Mouse (Mus musculus): ENCODE results near the gene Ipo11. TPM values are rescaled to one million over a fixed set of nuclear protein-coding genes. Genes with fewer than 3 reads are reported as not detected.
A peak's percentile ranks its signal among the peaks of the same experiment; 100 is the strongest.

Ipo11 gene
- total RNA-seq, 2 experiments from 2014 or later, result 36.4 to 41.3 TPM

GRCm38 (mm10) chr13:106904637-106905036 lies 32.1 kb downstream of the Ipo11 start:
- no peak for DNase-seq

- DNase-seq, result peak; percentile 18
Observed at GRCm38 (mm10) chr13:106894284-106894683, 42.5 kb downstream of the Ipo11 start.

GRCm38 (mm10) chr13:106893701-106894100 lies 43.1 kb downstream of the Ipo11 start:
- no peak for DNase-seq

- DNase-seq, result no peak
Observed at GRCm38 (mm10) chr13:106893196-106893595, 43.6 kb downstream of the Ipo11 start.

GRCm38 (mm10) chr13:106887364-106887763 lies 49.4 kb downstream of the Ipo11 start:
- DNase-seq, result no peak

GRCm38 (mm10) chr13:106884249-106884648 lies 52.5 kb downstream of the Ipo11 start:
- DNase-seq, result no peak

GRCm38 (mm10) chr13:106876278-106876677 lies 60.5 kb downstream of the Ipo11 start:
- peak; percentile 7 for DNase-seq

GRCm38 (mm10) chr13:106865547-106865946 lies 71.2 kb downstream of the Ipo11 start:
- DNase-seq, result no peak

GRCm38 (mm10) chr13:106858779-106859178 lies 78.0 kb downstream of the Ipo11 start:
- no peak for DNase-seq

- DNase-seq, result no peak
Observed at GRCm38 (mm10) chr13:106856556-106856955, 80.2 kb downstream of the Ipo11 start.

GRCm38 (mm10) chr13:106847534-106847933 lies 89.2 kb downstream of the Ipo11 start:
- DNase-seq, result no peak

- DNase-seq, result no peak
Observed at GRCm38 (mm10) chr13:106844928-106845327, 91.8 kb downstream of the Ipo11 start.

GRCm38 (mm10) chr13:106842542-106842941 lies 94.2 kb downstream of the Ipo11 start:
- DNase-seq, result no peak

- DNase-seq, result no peak
Observed at GRCm38 (mm10) chr13:106838778-106839177, 98.0 kb downstream of the Ipo11 start.

- no peak for DNase-seq
Observed at GRCm38 (mm10) chr13:106836527-106836879, 100.3 kb downstream of the Ipo11 start.

- DNase-seq, result peak; percentile 45
Observed at GRCm38 (mm10) chr13:106835844-106836526, 100.8 kb downstream of the Ipo11 start.

GRCm38 (mm10) chr13:106830029-106830428 lies 106.7 kb downstream of the Ipo11 start:
- no peak for DNase-seq

GRCm38 (mm10) chr13:106829327-106829997 lies 107.3 kb downstream of the Ipo11 start:
- no peak for DNase-seq

GRCm38 (mm10) chr13:106825618-106826017 lies 111.1 kb downstream of the Ipo11 start:
- no peak for DNase-seq

- DNase-seq, result no peak
Observed at GRCm38 (mm10) chr13:106823875-106824191, 112.9 kb downstream of the Ipo11 start.

GRCm38 (mm10) chr13:106823121-106823874 lies 113.5 kb downstream of the Ipo11 start:
- DNase-seq, result no peak

- no peak for DNase-seq
Observed at GRCm38 (mm10) chr13:106820149-106820548, 116.6 kb downstream of the Ipo11 start.

- no peak for DNase-seq
Observed at GRCm38 (mm10) chr13:106819749-106820148, 117.0 kb downstream of the Ipo11 start.

GRCm38 (mm10) chr13:106817066-106817465 lies 119.7 kb downstream of the Ipo11 start:
- no peak for DNase-seq
